ENCODE assay signal across 18 mouse cellular contexts in the genomic region with DNA sequence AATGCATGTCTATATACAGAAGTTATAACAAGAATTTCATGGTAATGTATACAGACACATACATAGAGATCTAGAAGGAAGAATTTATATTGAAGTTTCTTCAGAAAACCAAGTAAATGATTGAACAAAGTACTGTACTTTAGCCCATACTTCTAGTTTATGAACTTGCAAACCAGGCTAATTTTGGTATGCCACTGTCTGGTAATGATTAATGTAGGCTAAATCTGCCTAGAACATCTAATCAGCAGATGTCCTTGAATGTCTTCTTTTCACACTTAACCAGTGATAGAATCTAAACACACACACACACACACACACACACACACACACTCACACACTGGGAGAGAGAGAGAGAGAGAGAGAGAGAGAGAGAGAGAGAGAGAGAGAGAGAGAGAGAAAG. TPM values are rescaled to one million over a fixed set of nuclear protein-coding genes. Genes with fewer than 3 reads are reported as not detected.
"Had no signal": no experiment of that assay in that cellular context is flagged by ENCODE, and none has a peak within 500 bp of the region (broad histone marks: within the 10 kb centered on the region; RNA-seq: fewer than 3 reads in every experiment).

No protein-coding gene starts in this region.

- DNase-seq: left cerebral cortex, postnatal 4 days; lung, postnatal 14 days; retina, postnatal 1 day; right cerebral cortex, postnatal 4 days; spleen, adult 18-20 months; thymus, adult 2 months; thymus, postnatal 25 days had no signal

- H3K4me2 ChIP-seq: hindbrain, embryonic 12.5 days; limb, embryonic 13.5 days; lung, embryonic 15.5 days; midbrain, embryonic 11.5 days; neural tube, embryonic 13.5 days had no signal

- H3K9me3 ChIP-seq: hindbrain, embryonic 12.5 days; limb, embryonic 13.5 days; lung, embryonic 15.5 days; megakaryocyte, embryonic 14.5 days; neural tube, embryonic 13.5 days had no signal

- H3K4me1 ChIP-seq: hindbrain, embryonic 12.5 days; limb, embryonic 13.5 days; lung, embryonic 15.5 days; neural tube, embryonic 13.5 days had no signal

- ATAC-seq: hindbrain, embryonic 16.5 days; midbrain, embryonic 16.5 days had no signal

- H3K36me3 ChIP-seq: hindbrain, embryonic 12.5 days; limb, embryonic 13.5 days; lung, embryonic 15.5 days; neural tube, embryonic 13.5 days had no signal

- H3K4me3 ChIP-seq: hindbrain, embryonic 12.5 days; limb, embryonic 13.5 days; lung, embryonic 15.5 days; neural tube, embryonic 13.5 days had no signal

- H3K27ac ChIP-seq: hindbrain, embryonic 12.5 days; limb, embryonic 13.5 days; liver, embryonic 14.5 days; lung, embryonic 15.5 days; macrophage; neural tube, embryonic 13.5 days had no signal

- H3K9ac ChIP-seq: hindbrain, embryonic 12.5 days; limb, embryonic 13.5 days; liver, embryonic 14.5 days; lung, embryonic 15.5 days; neural tube, embryonic 13.5 days had no signal

- H3K27me3 ChIP-seq: hindbrain, embryonic 12.5 days; limb, embryonic 13.5 days; lung, embryonic 15.5 days; neural tube, embryonic 13.5 days had no signal

RNA-seq across cellular contexts. Expression of gene 5430427O19Rik, which starts 8.1 kb away (rescaled TPM):
- polyA plus RNA-seq: hindbrain, embryonic 12.5 days; midbrain, embryonic 16.5 days; testis, adult 2 months had no signal
